Mouse (Mus musculus) heart, postnatal 0 days (tissue): ENCODE data around the gene Cd200.

Experiments used
- CTCF ChIP-seq: IDR thresholded peaks from 2 replicates; pipeline ENCODE4 v1.5.1; 2016; ENCODE audit warnings: antibody characterized with exemption, control low read depth, low read depth
- EP300 ChIP-seq: IDR thresholded peaks from 2 replicates; pipeline ENCODE4 v1.6.1; 2016; ENCODE audit warnings: antibody characterized with exemption, low read depth

DNA sequence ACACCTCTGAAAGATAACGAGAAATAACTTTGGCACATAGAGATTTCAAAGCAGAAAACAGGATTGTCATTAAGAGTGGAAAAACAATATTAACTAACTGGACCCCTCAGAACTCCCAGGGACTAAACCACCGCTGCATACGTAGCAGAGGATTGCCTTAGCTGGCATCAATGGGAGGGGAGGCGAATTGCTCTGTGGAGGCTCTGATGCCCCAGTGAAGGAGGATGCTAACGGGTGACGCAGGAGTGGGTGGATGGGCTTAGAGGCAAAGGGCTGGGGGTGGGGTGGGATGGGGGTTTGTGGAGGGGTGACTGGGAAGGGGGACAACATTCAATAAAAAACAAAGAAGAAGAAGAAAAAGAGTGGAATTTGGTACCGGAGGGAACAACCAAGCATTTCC, 42.7 kb downstream of the Cd200 start:
- TF ChIP-seq CTCF (no peak), EP300 (no peak)
